Mouse (Mus musculus) embryo, embryonic 11 days (tissue): Measurements from ENCODE around the gene Cep104.

Experiments
- DNase-seq: peaks from one replicate; pipeline ENCODE4 v3.0.0-alpha.2; 2015

The Cep104 gene

GRCm38 (mm10) chr4:153974431-153975291 lies at the start of gene Cep104, which contains the start of gene Dffb:
TSS of gene Cep104 (plus strand) at chr4:153975194.
TSS of gene Dffb (minus strand) at chr4:153975126.
- peak; percentile 97 for DNase-seq

GRCm38 (mm10) chr4:153928772-153929299 lies 46.2 kb upstream of the Cep104 start:
- no peak for DNase-seq

GRCm38 (mm10) chr4:153929425-153929824 lies 45.6 kb upstream of the Cep104 start:
- no peak for DNase-seq

GRCm38 (mm10) chr4:153929921-153930320 lies 45.1 kb upstream of the Cep104 start:
- no peak for DNase-seq

GRCm38 (mm10) chr4:153943243-153943642 lies 31.8 kb upstream of the Cep104 start:
- peak; percentile 53 for DNase-seq

GRCm38 (mm10) chr4:153944261-153944660 lies 30.7 kb upstream of the Cep104 start:
- no peak for DNase-seq

GRCm38 (mm10) chr4:153945741-153946140 lies 29.3 kb upstream of the Cep104 start:
- no peak for DNase-seq

GRCm38 (mm10) chr4:153950372-153950771 lies 24.6 kb upstream of the Cep104 start:
- DNase-seq, result no peak

- no peak for DNase-seq
Measured at GRCm38 (mm10) chr4:153951150-153951549, 23.8 kb upstream of the Cep104 start.

GRCm38 (mm10) chr4:153951692-153952091 lies 23.3 kb upstream of the Cep104 start:
- peak; percentile 46 for DNase-seq

GRCm38 (mm10) chr4:153955651-153956050 lies 19.3 kb upstream of the Cep104 start:
- DNase-seq, result no peak

- DNase-seq, result peak; percentile 99
Measured at GRCm38 (mm10) chr4:153956569-153957405, 18.2 kb upstream of the Cep104 start, which contains the start of gene A430005L14Rik. TSS of gene A430005L14Rik (plus strand) at chr4:153957237.

GRCm38 (mm10) chr4:153957444-153958250 lies 17.3 kb upstream of the Cep104 start:
- DNase-seq, result peak; percentile 46

GRCm38 (mm10) chr4:153962631-153963030 lies 12.4 kb upstream of the Cep104 start:
- no peak for DNase-seq

GRCm38 (mm10) chr4:153966651-153967050 lies 8.3 kb upstream of the Cep104 start:
- no peak for DNase-seq

- DNase-seq, result no peak
Measured at GRCm38 (mm10) chr4:153967556-153967955, 7.4 kb upstream of the Cep104 start.

- DNase-seq, result no peak
Measured at GRCm38 (mm10) chr4:153968063-153968462, 6.9 kb upstream of the Cep104 start.

- DNase-seq, result no peak
Measured at GRCm38 (mm10) chr4:153975292-153975662, 283 bp downstream of the Cep104 start.

GRCm38 (mm10) chr4:153975768-153976167 lies 774 bp downstream of the Cep104 start:
- DNase-seq, result peak; percentile 17

GRCm38 (mm10) chr4:153979243-153979642 lies 4.2 kb downstream of the Cep104 start:
- no peak for DNase-seq

- DNase-seq, result no peak
Measured at GRCm38 (mm10) chr4:153980470-153980869, 5.5 kb downstream of the Cep104 start.

GRCm38 (mm10) chr4:153992715-153993114 lies 17.7 kb downstream of the Cep104 start:
- DNase-seq, result no peak
